Mouse (Mus musculus): ENCODE data around the gene Nit2.
"Not testable (repeated sequence)": the region's sequence is repeated elsewhere in the genome, so short reads cannot be mapped to it uniquely, and the experiment has no call there.

Gene Nit2

DNA sequence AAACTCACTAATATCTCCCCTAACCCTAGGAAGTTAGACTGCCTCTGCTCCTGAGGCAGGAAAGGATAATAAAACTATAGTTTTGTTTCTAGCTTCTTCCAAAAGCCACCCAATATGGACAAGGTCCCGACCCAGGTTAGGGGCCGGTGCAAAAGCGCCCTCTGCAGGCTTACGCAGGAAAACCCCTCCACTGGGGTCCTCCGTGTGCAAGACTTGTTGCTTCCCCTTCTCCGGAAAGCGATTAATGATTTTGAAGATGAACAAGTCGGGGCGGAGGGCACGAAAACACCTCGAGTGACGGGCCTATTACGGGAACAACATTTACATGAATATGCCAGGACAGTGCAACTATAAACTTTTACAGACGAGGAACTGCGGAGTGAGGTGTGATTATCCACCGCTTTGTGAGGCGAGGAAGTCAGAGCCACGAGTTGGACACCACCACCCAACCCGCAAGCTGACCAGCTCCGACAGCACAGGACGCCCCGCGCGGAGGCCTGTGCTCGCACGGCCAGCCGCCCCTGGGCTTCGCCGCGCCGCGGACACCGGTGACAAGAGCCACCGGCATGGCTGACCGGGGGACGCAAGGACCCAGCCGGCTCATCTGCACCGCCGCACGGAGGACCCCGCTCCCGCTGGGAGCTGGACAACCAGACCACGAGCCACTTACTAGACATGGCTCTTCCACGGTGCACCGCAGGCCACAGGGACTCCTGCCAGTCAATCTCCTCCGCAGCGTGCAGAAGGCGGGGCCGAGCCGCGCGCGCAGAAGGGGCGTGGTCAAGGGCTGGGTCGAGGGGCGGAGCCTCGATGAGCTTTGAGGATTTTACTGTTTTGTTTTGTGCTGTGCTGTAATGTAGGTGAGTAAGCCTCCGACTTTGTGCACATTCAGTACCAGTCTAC, at the start of gene Nit2:
Gene Nit2, minus strand, starts transcription at position 731 of the 903 bp plus-strand sequence.
- peak; percentile 90 for ATAC-seq (ENCODE audit: insufficient number of reproducible peaks, low FRiP score, low TSS enrichment)

DNA sequence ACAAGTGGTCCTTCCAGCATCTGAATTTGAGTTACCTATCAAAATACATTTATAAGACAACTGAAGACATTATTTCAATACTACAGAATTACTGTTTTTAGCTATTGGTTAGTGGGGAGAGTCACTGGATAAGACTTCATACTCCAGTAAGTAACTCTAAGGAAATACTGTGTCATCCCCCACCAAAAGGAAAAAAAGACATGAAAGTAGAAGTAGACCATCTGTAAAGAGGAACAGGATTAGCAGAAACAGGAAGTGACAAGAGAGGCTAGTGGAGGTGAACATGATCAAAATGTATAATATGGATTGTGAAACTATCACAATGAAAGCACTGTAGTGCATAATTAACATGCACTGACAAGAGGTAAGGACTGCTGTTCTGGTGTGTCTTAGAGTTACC, 48.8 kb upstream of the Nit2 start:
- ATAC-seq (ENCODE audit: insufficient number of reproducible peaks, low FRiP score, low TSS enrichment): no peak

- ATAC-seq (ENCODE audit: insufficient number of reproducible peaks, low FRiP score, low TSS enrichment): no peak
These were observed 43.9 kb upstream of the Nit2 start for GRCm38 (mm10) chr16:57211037-57211436.

- ATAC-seq (ENCODE audit: insufficient number of reproducible peaks, low FRiP score, low TSS enrichment): no peak
These were observed 41.2 kb upstream of the Nit2 start for GRCm38 (mm10) chr16:57208342-57208741.

DNA sequence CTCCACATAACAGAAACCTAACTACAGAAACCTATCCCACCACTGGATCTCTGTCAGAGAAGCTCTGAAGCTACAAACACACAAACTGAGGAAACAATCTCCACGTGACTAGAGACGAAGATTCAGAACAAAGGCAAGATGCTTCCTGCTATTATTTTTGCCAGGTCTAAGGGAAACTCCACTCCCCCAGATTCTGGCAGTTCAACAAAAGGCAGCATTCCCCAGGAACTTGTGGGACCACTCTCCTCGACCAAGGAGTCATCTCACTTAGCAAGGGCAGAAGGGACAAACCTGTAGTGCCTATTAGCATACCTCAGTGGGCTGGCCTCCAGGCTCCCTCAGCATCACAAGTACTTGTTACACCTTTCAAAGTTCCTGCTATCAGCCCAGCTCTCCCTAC, 30.1 kb upstream of the Nit2 start:
- no peak for ATAC-seq (ENCODE audit: insufficient number of reproducible peaks, low FRiP score, low TSS enrichment)

GRCm38 (mm10) chr16:57196590-57196989, 29.4 kb upstream of the Nit2 start:
- ATAC-seq (ENCODE audit: insufficient number of reproducible peaks, low FRiP score, low TSS enrichment): no peak

GRCm38 (mm10) chr16:57191214-57191613, 24.1 kb upstream of the Nit2 start:
- ATAC-seq (ENCODE audit: insufficient number of reproducible peaks, low FRiP score, low TSS enrichment): no peak

- ATAC-seq (ENCODE audit: insufficient number of reproducible peaks, low FRiP score, low TSS enrichment): no peak
These were observed 23.2 kb upstream of the Nit2 start for GRCm38 (mm10) chr16:57190390-57190789.

DNA sequence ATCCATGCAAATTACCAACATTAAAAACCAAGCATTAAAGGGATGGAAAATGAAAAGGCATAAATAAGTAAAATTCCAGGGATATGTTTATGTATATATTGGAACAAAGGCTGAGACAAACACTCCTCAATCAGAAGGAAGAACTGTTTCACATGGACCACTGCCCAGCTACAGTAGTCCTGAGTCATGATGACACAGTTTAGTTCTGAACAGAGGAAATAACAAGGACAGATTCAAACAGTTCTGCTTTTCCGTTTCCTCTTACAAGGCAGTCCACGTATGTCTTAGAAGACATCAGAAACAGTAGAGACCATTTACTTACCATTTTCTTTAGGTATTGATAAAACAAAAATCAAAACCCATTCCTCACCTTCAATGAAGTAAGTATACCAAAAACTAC, 22.4 kb upstream of the Nit2 start:
- no peak for ATAC-seq (ENCODE audit: insufficient number of reproducible peaks, low FRiP score, low TSS enrichment)

DNA sequence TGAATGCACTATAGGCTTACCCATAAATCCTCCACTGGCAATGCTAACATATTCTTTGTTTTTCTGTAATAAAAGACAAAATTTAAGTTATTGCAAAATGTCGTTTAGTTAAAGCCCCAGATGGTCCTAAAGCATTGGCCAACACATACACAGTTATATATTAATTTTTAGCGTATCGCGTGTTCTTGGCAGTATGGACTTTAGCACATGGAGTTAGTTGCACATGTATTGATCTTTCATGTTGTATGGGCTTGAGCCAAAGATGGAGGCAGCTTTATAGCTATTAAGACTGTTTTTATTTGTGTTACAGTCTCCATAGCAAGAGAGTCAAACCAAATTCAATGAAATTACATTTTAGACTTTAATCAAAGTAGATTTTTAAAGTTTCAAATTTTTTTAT, 19.5 kb upstream of the Nit2 start:
- ATAC-seq (ENCODE audit: insufficient number of reproducible peaks, low FRiP score, low TSS enrichment): no peak

DNA sequence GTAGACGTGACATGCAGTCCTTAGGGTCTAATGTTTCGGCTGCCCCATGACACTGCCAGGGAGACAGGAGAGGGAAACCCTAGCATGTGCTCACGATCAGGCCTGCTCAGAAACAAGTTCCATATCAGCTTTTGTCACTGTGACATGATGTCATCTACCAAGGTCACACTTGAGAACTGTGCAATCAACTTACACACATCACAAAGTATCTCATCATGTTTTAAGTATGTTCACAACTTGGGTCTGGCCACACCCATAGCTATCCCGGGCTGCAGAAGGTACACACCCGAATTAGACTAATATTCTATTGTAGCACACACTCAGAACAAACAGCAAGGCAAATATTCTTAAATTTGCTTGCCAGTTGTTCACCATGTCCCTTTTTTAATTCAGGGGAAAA, 14.9 kb upstream of the Nit2 start:
- no peak for ATAC-seq (ENCODE audit: insufficient number of reproducible peaks, low FRiP score, low TSS enrichment)

DNA sequence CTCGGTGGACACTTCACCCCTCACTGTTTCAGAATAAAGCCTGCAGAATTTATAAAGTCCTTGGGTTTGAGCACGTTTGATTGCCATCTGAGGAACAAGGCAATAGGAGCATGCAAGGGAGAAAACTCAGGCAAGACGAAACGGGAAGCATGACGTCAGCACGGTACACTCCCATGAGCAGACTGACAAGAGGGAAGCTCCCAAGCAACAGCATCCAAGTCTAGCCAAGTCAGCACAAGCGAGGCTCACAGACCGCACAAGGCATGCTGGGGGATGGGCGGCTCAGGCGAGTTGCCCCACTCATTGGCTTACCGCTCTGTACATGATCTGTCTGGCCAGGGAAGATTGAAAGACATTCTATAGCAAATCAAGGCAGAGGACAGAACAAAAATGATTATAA, 14.0 kb upstream of the Nit2 start:
- no peak for ATAC-seq (ENCODE audit: insufficient number of reproducible peaks, low FRiP score, low TSS enrichment)

DNA sequence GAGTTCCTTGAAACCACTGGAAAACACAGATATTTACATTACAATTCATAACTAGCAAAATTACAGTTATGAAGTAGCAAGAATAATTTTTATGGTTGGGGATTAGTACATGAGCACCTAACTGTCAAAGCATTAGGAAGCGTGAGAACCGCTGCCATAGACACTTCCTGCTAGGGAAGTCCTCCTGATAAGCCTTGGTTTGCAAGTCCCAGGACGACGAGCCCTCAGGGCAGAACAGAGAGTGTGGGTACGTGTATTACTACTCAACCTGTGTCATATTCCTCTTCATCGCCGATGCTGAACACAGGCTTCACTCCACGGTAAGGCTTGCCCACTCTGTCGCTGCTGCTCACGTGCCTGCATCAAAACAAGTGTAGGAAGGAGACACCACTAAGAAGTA, 10.5 kb upstream of the Nit2 start:
- ATAC-seq (ENCODE audit: insufficient number of reproducible peaks, low FRiP score, low TSS enrichment): no peak

- ATAC-seq (ENCODE audit: insufficient number of reproducible peaks, low FRiP score, low TSS enrichment): peak; percentile 78
These were observed 10.1 kb upstream of the Nit2 start for GRCm38 (mm10) chr16:57177254-57177653.

- no peak for ATAC-seq (ENCODE audit: insufficient number of reproducible peaks, low FRiP score, low TSS enrichment)
These were observed 9.1 kb upstream of the Nit2 start for GRCm38 (mm10) chr16:57176276-57176675.

GRCm38 (mm10) chr16:57175751-57176150, 8.6 kb upstream of the Nit2 start:
- no peak for ATAC-seq (ENCODE audit: insufficient number of reproducible peaks, low FRiP score, low TSS enrichment)

DNA sequence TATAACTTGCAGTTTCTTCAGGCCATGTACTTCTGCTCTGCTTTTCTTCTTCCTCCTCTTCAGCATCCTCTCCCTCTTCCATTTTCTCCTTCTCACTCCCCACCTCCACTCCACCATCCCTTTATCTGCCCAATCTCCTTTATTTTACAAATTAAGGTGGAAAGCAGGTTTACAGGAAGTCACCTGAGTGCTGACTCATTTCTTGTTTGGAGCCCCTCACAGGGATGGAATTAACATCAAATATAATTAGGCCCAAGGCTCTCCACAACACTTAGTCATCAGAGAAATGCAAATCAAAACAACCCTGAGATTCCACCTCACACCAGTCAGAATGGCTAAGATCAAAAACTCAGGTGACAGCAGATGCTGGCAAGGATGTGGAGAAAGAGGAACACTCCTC, 7.3 kb upstream of the Nit2 start:
- not testable (repeated sequence) for ATAC-seq (ENCODE audit: insufficient number of reproducible peaks, low FRiP score, low TSS enrichment)

GRCm38 (mm10) chr16:57171570-57171969, 4.4 kb upstream of the Nit2 start:
- no peak for ATAC-seq (ENCODE audit: insufficient number of reproducible peaks, low FRiP score, low TSS enrichment)

- no peak for ATAC-seq (ENCODE audit: insufficient number of reproducible peaks, low FRiP score, low TSS enrichment)
These were observed 4.0 kb upstream of the Nit2 start for GRCm38 (mm10) chr16:57171161-57171560.

DNA sequence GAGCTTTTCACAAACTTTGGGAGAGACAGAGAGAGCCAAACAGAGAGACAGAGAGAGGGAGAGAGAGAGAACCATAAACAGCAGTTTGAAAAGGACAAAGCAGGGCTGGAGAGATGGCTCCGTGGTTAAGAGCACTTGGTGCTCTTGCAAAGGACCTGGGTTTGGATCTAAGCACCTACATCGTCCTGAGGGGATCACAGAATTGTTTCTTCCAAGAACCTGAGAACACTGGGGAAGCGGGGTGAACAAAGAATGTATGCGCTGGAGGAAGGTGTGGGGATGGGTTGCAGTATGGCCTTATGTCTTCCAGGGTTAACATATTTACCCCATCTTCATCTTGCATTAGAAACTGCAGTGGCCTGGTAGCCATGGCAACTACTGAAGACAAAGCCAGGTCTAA, 1.1 kb upstream of the Nit2 start:
- ATAC-seq (ENCODE audit: insufficient number of reproducible peaks, low FRiP score, low TSS enrichment): no peak

DNA sequence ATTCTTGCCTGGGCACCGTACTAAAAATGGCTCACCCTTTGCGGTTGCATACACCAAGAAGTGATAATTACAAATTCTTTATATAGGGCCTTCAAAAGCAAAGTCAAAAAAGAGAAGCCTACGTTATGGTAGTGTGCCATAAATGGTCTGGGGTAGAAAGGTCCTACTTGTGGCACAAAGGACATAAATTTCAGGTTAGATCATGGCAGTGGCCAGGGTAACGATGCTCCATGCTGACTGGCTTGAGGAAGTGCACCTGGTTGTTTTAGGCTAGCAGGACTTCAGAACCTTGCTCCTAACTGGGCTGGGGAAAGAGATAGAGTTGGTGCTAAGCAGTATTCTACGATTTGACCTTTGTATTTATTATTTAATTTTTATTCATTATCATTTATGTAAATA, 372 bp upstream of the Nit2 start:
- ATAC-seq (ENCODE audit: insufficient number of reproducible peaks, low FRiP score, low TSS enrichment): peak; percentile 34

DNA sequence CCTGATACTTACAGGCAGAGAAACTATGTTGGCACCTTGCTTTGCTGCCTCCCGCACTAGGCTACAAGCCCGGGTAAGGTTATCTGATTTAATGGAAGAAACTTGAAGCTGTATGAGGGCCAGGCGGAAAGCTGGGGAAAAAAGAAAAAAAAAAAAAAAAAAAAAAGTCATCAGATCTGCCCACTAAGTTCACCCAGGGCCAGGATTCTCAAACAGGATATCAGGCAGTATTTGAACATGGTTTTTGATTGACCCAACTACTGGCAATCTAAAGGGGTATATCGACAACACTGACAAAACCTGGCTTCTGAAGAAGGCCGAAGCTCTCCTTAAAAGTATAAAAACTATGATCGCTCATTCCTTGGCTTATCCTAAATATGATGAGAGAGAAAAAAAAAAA, 1.1 kb downstream of the Nit2 start:
- no peak for ATAC-seq (ENCODE audit: insufficient number of reproducible peaks, low FRiP score, low TSS enrichment)

All from cerebellum, adult (tissue).